Mouse (Mus musculus) heart, postnatal 25 days (tissue): ENCODE measurements at regions not wholly inside any gene's neighbourhood (a gene's known extent, or its start where the extent isn't known, plus 50 kb on each side); places are given as distances from the start of the nearest gene placed in this dataset.

Source experiments
- DNase-seq: peaks from one replicate; pipeline ENCODE4 v3.0.0; 2022; ENCODE audit warnings: low spot score
- intact Hi-C: fragments of 180-260 bp; cut with DNase I; formaldehyde crosslinking; loops from one replicate; pipeline ENCODE4 v1.15.1; 2025

DNA sequence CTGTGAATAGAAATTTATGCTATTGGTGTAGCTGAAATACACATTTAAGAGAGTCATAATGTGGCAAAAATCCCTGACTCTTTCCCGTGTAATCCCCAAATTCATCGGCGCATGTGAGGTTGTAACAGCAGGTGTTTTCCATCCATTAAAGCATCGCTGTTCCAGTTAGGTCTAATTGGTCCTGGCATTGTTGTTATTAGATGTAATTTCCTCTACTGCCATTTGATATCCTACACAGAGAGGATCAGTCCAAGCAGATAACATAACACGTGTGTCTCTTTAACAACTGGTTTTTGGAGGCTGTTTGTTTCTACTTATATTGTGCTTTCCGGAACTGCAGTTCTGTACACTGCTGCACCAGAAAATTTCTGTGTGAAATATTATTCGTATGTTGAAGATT is 101.8 kb downstream of the Vgll3 start:
- DNase-seq, result no peak
- intact Hi-C loops, result no loop called here

GRCm38 (mm10) chr16:65925986-65926385 is 110.9 kb downstream of the Vgll3 start:
- no peak for DNase-seq
- intact Hi-C loops, result no loop called here

DNA sequence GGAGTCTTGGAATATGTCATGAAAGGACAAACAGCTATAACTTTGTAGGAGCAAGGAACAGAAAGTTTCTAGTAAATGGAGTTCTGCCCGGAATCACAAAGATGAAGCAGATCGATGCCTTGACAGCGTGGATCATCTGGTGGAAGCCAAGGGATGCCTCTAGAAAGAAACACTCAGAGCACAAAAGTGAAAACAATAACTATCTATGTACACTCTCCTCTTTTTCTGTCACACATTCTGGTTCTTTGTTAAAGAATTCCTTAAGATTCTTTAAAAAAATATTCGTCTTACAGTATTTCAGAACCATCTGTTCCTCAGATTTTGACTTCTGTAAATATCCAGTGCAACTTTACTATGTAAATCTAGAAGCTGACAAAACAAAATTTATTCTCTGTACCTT is 148.8 kb downstream of the Vgll3 start:
- no peak for DNase-seq
- intact Hi-C loops, result no loop called here

GRCm38 (mm10) chr16:65964260-65964659 is 149.2 kb downstream of the Vgll3 start:
- DNase-seq, result no peak
- intact Hi-C loops, result no loop called here

DNA sequence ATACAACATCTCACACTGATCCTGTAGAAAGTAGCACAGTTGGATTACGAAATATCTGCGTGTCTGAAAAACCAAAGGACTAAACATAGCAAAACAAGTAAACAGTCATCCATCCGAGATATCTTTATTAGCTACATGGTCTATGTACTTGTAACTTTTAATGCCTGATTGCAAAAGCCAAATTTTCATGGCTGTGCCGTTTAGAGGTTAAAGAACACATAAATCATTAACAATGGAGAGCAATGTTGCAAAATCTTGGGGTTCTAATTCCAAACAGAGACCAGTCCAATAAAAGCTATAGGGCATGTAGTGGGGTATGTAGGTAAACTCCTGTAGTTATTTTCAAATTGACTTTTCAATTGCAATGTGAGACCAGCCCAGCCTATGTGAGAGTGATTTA is 162.0 kb downstream of the Vgll3 start:
- intact Hi-C loops, result no loop called here
- DNase-seq, result no peak

- no peak for DNase-seq
Measured at GRCm38 (mm10) chr16:65987186-65987585, 172.1 kb downstream of the Vgll3 start.

DNA sequence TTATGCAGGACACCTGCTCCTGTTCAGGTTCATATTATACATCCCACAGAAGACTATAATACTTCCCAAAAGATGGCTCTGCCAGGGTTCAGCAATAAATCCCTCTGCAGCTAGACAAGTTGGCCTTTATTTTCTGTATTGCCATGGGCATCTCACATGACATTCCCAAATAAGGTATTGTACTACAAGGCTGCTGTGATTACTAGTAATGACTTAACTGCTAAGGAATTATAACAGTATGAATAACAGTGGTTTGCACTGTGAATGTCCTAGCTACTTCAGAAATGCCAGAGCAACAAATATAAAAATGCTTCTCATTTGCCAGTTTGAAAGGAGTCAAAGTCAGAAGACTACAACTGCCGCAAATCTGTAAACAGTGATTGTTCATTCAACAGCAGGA is 184.3 kb downstream of the Vgll3 start:
- DNase-seq, result no peak
- intact Hi-C loops, result no loop called here

More at GRCm38 (mm10) chr16:65987186-65987585, 172.1 kb downstream of the Vgll3 start:
- intact Hi-C loops, result no loop called here

DNA sequence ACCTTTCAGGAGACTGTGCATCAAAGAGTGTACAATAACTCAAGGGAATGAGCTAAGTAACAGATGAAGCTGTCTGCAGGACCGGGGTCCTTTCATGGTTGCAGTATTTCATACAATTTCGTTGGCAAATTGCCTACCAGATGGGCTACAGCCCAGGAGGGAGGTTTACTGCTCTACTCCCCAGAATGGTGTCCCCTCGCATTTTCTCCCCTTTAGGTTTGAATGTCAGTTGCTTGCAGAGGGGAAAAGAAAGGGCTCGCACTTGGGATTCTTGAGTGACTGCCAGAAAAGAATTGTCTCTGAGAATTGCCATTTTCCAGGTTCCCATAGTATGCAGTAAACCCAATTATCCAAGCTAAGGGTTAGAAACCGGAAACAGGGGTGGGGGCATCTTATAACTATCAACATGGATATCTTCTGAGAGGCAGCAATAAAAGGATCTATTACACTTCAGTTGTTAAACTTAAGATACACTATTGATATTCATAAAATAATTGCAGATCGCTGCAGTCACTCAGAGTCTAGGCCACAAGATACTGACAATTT is 185.7 kb downstream of the Vgll3 start:
- intact Hi-C loops, result loop anchor here (5.0 to 10.0 kb wide), 2 partner anchors 214 to 286 kb away; no protein-coding TSS in a partner anchor
- DNase-seq, result no peak

- intact Hi-C loops, result loop anchor here (5.0 to 10.0 kb wide), 2 partner anchors 217 to 290 kb away; no protein-coding TSS in a partner anchor
- DNase-seq, result no peak
Measured at GRCm38 (mm10) chr16:66004689-66005088, 189.6 kb downstream of the Vgll3 start.

DNA sequence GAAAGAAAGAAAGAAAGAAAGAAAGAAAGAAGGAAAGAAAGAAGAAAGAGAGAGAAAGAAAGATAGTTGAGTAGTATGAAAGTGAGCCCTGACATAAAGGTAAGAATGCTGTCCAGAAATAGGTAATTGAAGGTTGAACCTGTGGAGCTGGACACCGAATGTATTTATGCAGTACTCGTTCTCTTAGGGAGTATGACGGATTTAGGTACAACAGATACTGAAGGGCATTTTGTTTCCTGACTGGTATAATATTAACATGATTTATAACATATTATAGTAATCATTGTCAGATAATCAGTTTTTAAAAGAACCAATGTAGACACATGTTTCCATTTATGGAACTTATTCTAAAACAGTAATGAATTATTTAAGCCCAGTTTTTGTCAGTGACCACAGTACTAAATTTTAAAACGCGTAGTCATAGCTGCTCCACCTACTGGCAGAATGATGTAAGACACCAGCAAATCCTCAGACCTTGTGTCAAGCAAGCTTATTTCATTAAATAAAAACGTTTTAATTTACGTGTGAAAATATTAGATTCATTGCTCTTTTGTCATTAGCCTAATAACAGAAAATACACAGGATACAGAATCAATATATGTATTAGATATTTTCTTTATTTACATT is 191.0 kb downstream of the Vgll3 start:
- no peak for DNase-seq
- intact Hi-C loops, result loop anchor here (10.0 kb wide), 1 partner anchor 291 kb away; no protein-coding TSS in a partner anchor

DNA sequence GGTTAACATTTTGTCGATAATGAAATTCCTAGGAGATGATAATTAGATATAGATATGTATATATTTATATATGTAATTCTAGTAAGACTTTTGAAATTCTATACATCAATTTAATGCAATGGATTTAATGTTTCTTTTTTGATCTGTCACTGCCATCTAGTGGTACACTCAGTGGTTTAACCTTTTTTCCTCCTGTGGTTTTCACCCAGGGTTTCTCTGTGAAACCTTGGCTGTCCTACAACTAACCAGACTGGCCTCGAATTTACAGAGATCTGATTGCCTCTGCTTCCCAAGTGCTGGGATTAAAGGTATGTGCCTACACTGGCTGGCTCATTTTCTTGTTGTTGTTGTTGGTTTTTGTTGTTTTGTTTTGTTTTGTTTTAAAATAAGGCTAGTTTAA is 198.6 kb downstream of the Vgll3 start:
- intact Hi-C loops, result loop anchor here (5.0 kb wide), 1 partner anchor 386 kb away; no protein-coding TSS in a partner anchor
- DNase-seq, result no peak

DNA sequence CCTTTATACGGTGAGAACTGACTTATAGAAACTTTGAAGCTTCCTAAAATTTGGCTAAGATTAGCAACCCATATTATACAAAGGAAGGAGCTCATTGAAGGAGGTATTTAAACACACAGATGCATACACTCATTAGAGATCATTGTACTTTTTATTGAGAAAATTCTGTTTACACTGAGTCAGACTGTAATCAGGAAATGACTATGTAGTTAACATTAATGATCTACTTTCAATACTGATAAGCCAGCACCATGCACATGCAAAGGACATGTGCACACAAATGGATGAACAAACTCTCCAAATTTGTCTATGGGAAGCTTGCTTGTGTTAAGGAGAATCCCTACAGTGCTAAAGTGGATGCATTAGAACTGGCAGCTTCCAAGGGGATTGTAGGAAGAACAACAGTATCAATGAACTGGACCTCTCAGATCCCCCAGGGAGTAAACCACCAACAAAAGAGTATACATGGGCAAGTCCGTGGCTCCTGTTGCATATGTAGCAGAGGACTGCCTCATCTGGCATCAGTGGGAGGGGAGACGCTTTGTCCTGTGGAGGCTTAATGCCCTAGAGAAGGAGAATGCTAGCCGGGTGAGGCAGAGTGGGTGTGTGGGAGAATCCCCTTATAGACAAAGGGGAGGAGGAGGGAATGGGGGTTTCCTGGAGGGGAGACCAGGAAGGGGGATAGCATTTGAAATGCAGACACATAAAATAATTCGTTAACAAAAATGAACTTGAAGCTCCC is 200.0 kb downstream of the Vgll3 start:
- intact Hi-C loops, result loop anchor here (5.0 kb wide), 1 partner anchor 388 kb away; no protein-coding TSS in a partner anchor
- DNase-seq, result no peak

GRCm38 (mm10) chr16:66017040-66017439 is 202.0 kb downstream of the Vgll3 start:
- intact Hi-C loops, result no loop called here
- no peak for DNase-seq

DNA sequence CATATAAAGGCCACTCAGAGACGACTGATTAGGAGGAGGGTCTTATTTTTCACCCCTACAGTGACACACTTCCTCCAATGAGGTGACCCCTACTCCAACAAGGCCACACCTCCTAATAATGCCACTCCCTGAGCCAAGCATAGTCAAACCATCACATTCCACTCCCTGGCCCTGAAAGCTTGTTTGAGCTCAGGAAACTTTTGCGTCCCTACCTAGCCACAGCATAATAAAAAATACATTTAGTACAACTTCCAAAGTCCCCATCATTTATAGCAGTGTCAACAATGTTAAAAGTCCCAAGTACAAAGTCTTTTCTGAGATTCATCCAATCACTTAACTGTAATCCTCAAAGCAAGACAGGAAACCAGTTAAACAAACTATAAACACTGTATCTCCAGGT is 208.3 kb downstream of the Vgll3 start:
- DNase-seq, result no peak
- intact Hi-C loops, result no loop called here
